Mouse (Mus musculus) cerebellum, postnatal 36 days (tissue): Measurements from ENCODE around the gene Lnx2.
A peak's percentile ranks its signal among the peaks of the same experiment; 100 is the strongest.

ENCODE experiments used
- DNase-seq, 2 experiments: peaks; one replicate each; pipeline ENCODE4 v3.0.0; 2021 to 2022; ENCODE audit warnings: mixed read lengths in 2 of 2

The Lnx2 gene

DNA sequence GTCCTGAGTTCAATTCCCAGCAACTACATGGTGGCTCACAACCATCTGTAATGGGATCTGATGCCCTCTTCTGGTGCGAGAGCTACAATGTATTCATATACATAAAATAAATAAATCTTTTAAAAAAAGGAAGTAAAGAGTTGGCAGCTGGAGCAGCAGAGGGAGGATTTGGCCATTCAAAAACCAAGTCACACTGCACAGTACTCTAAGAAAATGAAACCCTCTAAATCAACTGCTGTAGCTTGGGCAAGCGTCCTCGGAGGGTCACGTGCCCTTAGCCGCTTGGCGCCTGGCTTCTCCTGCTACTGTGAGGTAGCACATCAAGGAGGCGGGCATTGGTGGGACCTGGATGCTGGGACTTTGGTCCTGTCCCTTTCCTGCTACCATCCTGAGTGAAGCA is 61.2 kb downstream of the Lnx2 start:
- DNase-seq: no peak

DNA sequence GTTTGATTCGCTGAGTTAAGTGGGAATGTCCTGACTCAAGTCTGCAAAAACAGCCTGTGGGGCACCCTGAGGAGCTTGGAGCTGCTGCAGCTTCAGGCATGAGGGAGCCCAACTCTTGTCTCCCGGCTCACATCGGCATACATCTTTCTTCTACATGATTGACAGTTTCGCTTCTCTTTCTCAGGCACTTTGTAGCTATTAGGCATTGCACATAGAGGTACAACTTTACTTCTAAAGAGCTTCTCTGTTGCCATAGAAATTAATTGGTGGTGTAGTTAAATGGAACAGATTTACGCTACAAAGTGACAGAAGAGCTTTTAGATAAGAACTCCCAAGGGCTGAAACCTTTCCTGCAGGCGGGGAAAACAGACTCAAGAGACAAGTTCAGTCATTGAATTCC is 62.5 kb downstream of the Lnx2 start:
- DNase-seq: no peak

DNA sequence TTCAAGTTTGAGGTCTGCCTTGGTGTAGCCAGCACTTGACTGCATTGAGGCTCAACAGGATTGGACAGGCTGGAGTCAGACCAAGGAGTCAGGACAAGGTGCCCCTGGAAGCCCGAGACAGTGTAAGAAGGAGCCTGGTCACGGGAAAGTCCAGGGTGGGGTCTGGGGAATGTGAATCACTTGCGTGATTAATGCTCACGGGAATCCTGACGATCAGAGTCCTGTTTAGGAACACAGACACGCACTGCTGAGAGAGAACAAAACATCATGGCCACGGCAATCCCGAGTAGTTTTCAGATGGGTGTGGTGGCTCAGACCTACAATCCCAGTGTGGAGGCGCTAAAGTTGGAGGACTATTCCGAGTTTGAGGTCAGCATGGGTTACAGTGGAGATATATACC is 65.1 kb downstream of the Lnx2 start:
- no peak for DNase-seq

DNA sequence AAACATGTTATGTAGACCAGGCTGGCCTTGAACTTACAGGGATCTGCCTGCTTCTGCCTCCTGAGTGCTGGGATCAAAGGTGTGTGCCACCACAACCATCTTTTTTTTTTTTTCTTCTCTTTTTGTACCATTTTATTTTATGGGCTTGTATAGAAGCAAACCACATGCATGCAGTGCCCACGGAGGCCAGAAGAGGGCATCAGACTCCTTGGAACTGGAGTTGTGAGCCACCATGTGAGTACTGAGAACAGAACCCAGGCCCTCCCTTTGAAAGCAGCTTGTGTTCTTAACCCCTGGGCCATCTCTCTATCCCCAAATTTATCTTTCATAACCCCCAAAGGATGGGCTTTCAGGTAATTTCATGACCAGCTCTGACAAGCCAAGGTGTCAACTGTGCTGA is 73.1 kb downstream of the Lnx2 start:
- DNase-seq: no peak

DNA sequence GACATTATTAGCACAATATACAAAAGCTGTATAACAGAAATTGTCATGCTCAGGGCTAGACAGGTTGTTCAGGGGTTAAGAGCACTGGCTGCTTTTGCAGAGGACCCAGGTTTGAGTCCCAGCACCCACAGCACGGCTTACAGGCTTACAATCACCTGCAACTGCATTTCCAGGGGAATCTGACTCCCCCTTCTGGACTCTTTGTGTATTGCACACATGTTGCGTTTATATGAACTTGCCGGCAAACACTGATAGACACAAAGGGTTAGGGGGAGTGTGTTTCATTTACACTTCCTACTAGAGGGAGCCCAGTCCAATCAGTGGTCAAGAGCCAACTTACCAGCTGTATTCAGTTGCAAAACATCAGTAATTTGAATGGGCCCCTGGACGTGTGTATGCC is 75.1 kb downstream of the Lnx2 start:
- DNase-seq: no peak

DNA sequence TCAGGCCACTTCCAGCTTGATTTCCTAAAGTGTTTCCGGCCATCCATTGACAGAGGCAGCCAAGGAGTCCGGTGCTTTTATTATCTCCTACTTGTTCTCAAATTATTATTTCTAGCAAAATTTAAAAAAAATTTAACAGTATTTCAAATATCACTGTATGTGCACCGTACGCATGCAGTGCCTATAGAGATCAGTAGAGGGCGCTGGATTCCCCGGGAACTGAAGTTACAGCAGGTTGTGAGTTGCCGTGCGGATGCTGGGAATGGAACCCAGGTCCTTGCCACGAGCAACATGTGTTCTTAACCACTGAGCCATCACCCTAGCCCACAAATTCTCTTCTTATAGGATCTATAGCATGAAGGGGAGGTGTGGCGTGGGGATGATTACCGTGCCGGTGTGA is 77.6 kb downstream of the Lnx2 start:
- no peak for DNase-seq

DNA sequence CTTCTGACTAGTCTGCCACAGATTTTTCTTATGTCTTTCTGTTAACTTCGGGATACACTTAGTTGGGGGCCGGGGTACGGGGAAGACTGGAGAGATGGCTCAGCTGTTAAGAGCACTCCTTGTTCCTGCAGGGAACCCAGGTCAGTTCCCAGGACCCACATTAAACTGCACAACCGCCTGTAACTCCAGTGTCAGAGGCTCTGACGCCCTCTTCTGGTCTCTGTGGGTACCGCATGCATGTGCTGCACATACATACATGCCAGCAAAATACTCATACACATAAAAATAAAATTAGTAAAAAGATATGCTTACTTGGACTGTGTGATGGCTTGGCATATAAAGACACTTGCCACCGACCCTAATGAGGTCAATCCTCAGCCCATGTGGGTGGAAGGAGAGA is 79.6 kb downstream of the Lnx2 start:
- no peak for DNase-seq

DNA sequence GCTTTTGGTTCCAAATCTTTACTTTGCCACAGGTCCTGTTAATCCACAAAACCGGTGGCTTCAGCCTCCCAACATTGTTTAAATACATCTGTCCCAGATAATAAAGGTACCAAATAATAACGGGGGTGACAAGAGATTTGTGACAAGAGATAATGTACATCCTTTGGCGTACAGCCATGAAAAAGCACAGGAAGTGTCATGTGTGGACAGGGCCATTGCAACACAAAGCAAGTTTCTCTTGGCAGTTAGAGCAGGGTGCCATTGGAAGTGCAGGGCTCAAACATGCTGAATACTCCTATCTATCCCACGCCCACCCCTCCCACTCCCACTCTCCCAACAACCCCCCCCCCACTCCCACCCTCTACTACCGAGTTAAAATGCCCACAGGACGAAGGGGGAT is 81.4 kb downstream of the Lnx2 start:
- no peak for DNase-seq

DNA sequence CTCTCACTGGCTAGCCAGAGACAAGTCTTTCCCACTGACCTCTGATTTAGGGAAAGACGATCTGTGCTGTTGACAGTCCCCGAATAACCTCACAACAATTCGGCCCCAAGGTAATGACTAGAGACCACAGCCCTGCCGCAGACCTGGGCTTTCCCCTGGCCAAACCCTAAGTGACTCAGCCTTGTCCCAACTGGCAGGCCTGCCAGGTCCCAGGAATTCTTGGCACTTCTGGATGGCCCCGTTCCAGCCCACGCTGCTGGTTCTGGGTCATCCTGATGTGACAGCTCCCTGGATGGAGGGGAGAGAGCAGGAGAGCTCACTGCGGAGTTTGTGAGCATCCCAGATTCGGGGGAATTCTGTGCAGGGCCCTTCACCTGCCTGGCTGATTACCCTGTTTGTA is 82.9 kb downstream of the Lnx2 start:
- no peak for DNase-seq

DNA sequence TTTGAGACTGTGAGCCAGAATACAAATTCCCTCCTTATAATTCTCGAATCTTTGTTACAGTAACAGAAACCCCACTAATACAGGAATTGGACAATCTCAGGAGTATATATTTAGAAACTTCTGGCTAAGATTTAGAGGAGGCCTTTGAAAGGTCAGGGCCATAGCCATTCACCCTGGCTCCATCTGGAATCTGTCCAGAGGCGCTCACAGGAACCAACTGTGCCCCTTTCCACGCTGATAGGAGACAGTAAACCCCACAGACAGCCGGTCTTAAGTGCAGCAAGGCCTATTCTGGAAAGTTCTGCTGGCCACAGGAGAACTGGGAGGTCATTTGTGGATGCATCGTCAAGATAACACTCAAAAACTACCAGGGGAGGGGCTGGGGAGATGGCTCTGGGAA is 87.3 kb downstream of the Lnx2 start:
- DNase-seq: no peak

DNA sequence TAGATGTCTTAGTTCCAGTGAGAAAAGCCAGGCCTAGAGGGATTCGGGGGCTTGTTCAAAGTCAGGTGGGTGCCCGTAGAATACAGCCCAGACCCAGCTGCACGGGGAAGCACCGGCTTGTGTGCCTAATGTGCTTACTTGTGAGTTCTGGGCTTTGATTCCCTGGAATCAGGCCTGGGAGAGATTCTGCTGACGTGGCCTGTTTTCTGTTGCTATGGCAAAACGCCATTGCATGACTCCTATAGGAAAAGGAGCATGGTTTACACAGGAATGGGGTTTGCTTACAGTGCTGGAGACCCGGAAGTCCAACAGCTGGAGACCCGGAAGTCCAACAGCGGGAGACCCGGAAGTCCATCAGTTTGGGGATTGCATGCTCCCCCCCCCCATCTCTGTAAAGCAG is 88.8 kb downstream of the Lnx2 start:
- no peak for DNase-seq

DNA sequence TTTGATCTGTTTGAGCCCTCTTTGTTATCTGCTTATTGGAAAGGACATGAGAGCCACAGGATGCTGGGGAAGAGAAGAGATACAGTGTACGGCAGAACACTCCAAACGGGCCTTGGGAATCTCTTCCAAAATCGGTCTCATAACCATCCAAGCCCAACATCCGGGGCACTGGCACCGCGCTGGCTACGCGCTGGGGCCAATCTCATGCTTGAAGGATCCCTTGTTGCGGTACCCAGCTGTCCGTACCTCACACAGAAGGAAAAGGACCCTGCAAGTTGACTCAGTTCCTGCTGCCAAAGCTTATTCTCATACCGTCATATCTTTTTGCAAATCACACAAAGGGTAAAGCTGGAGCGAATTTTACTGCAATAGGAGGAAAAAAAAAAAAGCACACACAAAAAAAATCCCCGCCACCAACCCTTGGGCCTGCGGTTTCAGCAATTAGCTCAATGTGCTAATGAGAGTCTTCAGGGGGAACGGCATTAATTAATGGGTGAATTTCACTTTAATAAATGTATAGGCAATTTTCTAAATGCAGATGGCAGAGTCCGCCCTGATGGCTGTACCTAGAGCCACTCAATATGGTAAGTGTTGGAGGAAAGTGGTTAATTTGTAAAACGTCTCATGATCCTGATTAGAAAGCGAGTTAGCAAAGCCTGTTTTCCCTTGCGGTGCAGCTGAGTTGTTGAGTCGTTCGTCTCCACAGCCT is 90.5 kb downstream of the Lnx2 start:
- DNase-seq: no peak

DNA sequence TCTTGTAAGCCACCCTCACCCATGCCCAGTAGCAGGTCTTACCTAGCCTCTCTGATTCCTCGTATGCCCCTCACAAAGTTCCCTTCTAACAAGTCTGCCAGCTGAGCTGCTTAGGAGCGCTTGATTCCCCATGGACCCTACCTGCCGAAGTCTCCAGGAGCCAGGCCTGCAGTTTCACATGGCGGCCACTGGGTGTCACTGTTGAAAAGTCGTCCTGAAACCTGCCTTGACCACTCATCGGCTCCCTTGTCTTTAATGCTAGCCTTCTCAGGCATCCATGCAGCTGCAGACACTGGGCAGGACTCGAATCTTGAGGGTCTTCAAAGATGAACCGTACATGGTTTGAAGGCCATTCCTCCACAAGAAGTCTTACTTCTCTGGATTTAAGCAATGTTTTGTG is 93.2 kb downstream of the Lnx2 start:
- peak; percentile 73 to 78 for DNase-seq

DNA sequence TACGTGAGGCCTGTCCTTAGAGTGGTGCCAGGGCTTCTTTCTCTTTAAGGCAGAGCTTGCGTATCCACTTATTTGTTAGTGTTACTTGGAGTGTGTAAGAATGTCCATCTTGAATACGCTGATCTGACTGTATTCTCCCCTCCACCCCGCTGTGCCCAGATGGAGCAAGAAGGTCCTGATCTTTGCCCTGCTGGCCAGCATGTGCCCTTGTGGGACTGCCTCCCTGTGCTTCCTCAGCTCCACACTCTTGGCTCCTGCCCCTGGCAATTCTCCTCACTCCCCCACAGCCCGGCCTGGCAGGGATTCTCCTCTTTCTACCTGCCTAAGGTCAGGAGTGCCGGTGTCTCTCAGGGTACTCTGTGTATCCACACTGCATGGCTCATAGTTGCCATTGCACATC is 95.0 kb downstream of the Lnx2 start:
- no peak for DNase-seq

DNA sequence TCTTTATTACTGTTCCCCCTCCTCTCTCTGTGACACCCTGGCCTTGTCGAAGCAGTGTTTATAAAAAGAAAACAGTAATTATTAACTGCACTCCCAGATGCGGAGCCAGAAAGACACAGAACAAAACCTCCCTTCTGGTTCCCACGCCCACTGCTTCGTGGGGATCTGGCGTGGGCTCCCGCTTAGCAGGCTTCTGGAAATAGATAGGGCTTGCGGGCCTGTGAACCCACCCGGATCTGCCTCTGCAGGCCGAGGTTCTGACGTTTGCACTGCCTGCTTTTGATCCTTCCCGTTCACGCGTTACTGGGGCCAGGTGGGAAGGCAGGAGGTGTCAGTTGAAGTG is 101.6 kb downstream of the Lnx2 start:
- no peak for DNase-seq

DNA sequence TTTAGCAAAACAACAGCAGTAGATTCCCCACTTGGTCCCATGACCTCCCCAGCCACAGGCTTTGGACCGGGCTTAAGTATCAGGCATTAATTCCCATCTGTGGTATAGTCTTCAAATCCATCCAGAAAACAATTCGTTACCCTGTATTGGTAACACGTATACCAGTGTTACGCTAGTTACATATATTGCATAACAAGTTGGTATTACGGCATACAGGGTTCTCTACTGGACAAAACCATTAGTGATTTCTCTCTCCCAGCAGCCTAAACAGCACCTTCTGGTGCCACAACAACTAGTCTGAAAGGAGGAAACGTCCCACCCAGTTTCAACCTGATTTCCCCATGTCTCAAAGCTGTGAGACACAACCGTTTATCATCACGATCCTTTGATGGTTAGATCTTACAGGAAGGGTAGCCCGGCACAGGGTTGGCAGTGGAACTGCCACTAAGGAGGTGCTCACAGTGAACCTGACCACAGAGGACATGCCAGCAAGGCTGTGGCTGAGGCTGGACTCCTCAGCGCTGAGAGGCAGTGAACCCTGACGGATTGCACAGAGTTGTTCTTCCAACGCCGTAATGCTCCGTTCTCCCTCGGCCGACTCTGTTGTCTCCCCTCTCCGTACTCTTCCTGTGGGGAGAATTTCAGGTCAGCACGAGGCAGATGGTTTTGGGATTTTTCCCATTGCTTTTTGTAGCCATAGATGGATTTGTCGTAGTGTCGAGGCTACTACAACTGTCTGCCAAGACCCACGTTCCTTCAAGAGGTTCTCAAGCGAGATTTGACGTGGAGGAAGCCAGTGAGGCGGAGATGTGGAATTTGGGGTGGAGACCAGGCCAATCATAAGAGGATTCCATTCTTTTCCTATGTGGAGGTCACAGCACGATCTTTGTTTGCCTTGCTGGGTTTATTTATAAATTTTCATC is 102.3 kb downstream of the Lnx2 start:
- no peak for DNase-seq

DNA sequence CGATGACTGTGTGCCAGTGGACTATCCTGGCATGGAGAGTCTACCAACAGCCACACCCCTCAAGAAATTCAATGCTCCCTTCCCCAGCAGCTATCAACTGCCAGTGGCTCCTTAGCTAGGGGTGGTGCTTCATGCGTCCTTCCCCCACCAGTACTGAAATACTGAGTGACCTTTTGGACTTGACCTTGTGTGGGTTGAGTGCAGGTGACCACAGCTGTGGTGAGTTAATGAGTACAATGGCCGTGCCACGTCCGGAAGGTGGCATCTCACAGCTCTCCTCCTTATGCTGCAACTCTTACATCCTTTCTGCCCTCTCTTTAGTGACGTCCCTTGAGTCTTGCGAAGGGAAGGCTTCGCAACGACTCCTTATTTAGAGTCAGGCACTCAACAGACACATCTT is 103.0 kb downstream of the Lnx2 start:
- DNase-seq: no peak

DNA sequence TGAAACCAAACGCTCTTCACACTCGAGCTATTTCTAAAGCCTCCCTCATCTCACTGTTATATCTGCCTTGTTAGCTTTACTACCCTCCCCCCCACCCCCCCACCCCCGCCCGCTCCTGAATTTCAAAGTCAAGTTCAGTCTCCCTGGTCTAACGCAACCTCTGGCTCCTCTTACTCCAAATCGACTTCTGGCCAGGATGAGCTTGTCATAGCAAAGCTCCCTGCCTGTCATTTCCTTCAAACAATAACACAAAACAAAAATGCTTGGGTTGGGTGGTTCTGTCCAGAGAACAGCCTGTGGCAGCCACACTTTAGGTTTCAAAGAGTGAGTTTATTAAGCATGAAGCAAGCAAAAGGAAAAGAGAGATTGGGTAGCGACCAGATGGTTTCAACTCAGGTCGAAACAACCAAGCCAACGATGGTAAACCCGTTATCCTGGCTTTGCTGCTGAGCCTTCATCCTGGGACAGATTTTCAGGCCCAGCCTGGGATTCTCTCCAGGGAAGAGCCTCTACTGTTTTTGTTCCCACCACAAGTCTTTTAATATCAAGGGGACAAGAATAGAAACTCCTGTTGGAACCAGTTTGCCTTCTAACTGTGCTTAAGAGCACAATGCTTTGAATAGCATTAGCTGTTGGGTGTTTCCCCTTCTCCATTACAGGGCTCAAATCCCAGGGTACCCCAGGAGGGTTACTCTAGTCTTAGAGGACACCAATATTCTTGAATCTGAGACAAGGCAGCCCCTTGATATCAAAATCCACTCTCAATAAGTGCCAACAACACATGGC is 104.4 kb downstream of the Lnx2 start:
- no peak for DNase-seq

DNA sequence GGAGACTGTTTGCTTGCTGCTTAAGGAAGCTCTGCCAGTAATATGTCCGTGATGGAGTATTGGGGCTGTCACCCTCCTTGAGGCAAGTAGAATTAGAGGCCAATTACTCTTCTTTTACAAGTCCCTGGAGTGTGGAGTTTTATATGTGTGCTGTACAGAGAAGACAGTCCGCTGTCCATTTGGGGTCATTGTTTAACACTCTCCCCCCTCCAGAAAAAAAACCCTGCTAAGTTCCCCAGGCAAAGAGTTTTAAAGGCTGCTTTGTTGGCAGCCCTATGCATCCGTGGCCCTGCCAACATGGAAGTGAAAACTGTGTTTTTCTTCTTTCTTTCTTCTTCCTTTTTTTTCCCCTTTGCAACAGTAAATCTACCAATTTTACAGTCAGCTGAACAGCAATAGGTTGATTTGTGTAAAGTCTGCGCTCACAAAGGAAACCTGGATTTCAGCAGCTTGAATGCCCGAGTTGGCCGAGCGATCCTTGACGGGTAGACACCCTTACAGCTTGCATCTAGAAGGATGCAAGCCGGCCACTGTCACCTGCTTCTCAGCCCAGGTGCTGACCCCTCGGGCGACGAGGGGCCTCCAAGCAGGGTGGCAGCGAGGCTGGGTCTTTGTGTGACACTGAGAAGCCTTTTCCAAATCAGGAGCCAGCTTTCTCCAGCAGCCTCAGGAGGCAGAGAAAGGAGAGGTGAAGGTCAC is 107.5 kb downstream of the Lnx2 start:
- DNase-seq: no peak
